Mouse (Mus musculus) left cerebral cortex, postnatal 10 days (tissue): ENCODE measurements around the gene Adamts7. TPM values are rescaled to one million over a fixed set of nuclear protein-coding genes. Genes with fewer than 3 reads are reported as not detected.

ENCODE experiments used
- DNase-seq, 2 experiments: peaks; one replicate each; pipeline ENCODE4 v3.0.0; 2021 to 2022; ENCODE audit warnings: low spot score in 2 of 2, mixed read lengths in 1 of 2; ENCODE audit errors: extremely low spot score in 1 of 2
- intact Hi-C: fragments of 180-260 bp; cut with DNase I; formaldehyde crosslinking; loops from one replicate; pipeline ENCODE4 v1.15.1; 2025
- total RNA-seq, 2 experiments: library from RNA; stranded (reverse); gene quantifications; 2 replicates each; pipeline ENCODE4 v1.2.3; 2021

The Adamts7 gene
- total RNA-seq, 2 experiments from 2014 or later, result 0.94 to 1.1 TPM

DNA sequence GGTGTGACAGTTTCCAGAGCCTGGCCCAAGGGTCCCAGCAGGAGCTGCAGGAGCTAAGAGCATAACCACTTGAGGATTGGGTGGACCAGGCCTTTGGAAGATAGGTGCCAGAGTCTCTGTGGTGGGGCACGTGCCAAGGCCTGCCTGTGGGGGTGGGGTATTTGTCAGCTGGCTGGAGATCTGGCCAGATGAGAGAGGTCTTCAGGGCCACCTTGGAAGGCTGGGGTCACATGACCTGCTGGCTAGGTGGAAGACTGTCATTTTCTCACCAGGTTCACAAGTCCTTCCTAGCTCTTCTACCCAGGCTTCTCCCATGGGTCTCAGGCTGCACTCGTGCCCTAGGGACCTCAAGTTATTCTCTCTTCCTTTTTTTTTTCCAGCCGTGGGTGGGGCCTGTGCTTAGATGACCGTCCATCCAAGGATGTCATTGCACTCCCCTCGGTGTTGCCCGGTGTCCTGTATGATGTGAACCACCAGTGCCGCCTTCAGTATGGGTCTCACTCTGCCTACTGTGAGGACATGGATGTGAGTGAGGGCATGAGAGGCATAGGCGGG is 22.6 kb downstream of the Adamts7 start:
- intact Hi-C loops, result no loop called here
- no peak for DNase-seq

DNA sequence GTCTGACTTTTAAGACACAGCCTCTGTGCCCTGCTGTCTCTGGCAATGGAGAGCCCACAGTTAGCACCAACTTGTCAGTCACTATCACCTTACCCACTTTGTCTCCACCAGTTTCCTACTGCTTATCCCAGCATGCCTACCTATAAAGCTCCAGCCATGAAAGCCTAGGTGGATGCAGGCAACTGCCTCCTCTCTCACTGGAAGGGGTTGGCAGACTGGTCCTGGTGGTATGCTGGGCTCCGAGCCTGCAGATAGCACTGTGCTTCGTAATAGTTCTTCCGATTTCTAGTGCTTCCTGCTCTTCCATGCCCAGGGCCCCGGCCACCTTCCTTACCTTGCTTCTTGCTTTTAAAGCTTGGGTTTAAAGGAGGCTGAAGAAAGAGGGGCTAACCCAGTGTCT is 26.0 kb downstream of the Adamts7 start:
- intact Hi-C loops, result no loop called here
- DNase-seq, result no peak

DNA sequence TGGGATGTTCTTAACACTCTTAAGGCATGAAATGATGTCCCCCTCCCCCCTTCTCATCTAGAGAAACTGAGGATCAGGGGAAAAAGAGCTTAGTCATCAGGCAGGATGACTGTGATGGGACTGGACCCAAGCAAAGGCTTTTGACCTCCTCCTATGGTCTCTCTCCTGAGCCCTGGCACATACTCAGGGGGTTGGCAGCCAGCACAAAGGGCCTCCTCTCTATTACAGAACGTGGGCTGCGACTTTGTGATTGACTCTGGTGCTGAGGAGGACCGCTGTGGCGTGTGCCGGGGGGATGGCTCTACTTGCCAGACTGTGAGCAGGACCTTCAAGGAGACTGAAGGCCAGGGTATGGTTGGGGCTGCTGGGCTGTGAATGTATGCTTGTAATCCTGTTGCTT is 26.5 kb downstream of the Adamts7 start:
- DNase-seq, result no peak
- intact Hi-C loops, result no loop called here

DNA sequence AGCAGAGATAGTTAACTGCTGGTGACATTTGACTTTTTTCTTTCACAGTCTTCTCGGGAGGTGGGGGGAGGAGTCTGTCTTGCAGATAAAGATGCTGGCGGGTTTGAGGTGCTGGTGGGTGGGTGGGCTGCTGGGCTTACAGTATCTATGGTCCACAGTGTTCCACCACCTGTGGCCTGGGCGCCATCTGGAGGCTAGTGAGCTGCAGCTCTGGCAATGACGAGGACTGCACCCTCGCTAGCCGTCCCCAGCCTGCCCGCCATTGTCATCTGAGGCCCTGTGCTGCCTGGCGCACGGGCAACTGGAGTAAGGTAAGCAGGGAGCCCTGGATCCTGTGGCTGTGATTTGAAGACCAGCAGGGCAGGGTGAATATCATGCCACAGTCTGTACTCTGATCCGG is 32.1 kb downstream of the Adamts7 start:
- intact Hi-C loops, result no loop called here
- no peak for DNase-seq

DNA sequence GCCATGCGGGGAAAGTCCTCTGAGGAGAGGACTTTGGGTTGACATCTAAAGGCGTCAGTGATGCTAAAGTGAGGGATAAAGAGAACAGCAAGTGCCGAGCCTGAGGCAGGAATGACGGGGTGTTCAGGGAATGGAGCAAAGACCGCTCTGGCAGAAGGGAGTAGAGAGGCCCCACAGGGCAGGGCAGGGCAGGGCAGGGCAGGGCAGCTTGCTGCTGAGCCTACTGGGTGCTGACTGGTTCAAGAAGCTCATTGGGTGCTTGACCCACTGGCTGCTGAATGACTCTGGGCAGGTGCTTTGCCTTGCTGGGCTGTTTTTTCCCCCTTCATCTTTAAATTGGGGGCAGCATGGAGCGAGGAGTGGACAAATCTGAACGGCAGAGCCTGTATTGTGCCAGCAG is 33.4 kb downstream of the Adamts7 start:
- no peak for DNase-seq
- intact Hi-C loops, result no loop called here

DNA sequence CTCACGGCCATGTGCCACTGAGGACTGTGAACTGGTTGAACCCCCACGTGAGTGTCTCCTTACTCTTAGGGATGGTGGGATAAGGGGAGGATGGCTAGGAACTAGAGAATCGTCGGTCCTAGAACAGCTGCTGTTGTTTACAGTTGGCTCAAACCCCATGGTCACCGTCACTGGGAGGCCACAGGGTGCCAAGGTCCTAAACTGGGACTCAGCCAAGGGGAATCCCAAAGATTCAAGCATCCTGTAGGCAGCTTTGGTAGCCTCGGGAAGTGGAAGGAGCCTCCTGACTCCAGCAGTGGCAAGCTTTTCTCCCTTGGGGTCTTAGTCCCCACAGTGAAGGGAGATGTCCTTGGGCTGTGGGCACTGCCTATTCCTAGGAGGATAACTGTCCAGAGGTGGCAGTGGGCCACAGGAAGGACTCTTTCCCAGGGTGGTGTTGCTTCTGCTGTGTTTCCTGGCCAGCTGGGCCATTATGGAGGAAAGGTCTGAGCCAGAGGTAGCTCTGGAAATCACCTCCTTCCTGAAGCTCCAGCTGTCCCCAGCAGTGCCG is 34.3 kb downstream of the Adamts7 start:
- DNase-seq, result no peak
- intact Hi-C loops, result no loop called here

DNA sequence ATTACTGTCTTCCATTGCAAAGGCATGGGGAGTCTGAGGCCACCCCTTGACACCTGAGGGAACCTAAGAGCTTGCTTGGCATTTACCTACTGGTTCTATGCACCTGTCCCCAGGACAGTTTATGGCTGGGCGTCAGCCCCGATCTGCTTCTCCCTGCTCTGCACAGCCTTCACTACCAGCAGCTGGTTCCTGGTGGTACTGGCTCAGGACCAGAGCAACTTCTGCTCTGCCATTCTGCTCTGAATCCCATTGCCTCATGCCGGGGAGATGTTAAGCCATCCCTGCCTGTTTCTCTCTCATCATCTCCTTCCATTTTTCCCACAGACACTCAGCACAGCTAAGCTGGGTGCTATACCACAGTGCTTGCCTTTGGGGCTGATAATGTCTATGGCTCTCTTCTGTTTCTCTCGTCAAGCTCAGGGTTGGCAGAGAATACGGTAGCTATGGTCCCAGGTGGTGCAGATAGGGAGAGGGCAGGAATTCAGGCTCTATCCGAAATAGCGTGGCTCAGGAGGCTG is 35.1 kb downstream of the Adamts7 start:
- DNase-seq, result no peak
- intact Hi-C loops, result no loop called here

DNA sequence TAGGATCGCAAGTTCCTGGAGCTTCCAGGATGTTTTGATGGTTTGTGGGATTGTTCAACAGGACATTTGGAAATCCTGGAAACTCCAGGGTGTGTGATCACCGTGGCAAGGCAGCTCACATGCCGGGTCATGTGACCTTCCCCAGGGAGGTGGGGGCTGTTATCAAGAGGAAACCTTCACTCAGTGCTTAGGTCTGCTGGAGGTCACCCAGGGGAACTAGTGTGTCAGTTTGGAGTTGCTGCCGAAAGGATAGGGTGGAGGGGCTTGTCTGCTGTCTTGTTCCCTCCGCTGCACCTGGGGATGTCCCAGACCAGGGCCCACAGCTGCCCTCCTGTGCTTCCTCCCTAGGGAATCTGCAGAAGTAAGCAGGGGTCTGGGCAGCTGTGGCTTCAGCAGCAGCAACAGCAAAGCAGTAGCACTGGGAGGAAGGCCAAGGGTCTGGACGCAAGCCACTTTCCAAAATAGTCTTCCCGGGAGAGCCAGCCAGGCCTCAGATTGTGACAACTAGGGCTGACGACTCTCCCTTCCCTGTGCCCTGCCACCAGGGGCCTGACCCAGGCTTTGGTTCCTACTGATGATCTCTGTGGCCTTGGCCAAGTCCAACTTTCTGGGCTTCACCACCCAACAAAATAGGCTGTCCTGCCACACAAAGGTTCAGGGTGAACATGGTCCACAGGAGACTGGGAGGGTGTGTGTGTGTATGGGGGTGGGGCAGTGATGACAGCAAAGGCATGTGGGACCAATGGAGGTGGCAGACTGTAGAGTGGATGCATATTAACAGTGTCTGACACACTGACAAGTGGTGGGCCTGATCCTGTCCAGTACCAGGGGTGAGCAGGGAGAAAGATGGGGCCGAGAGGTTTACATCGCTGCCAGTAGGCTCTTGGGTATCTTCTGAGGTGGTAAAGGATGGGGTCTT is 35.9 kb downstream of the Adamts7 start:
- peak; percentile 29 to 68 for DNase-seq
- intact Hi-C loops, result no loop called here

DNA sequence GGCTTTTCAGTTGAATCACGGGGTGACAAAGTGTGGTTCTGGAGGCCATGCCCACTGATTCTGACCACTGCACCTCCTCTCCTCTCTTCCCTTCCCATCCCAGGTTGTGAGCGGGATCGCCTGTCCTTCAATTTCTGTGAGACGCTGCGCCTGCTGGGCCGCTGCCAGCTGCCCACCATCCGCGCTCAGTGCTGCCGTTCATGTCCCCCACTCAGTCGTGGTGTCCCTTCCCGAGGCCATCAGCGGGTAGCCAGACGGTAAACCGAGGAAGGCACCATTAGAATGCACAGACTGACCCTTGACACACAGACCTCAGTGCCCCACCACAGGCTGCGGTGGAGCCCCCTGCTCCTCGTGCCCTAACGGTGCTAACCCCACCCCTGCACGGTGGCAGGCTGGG is 36.7 kb downstream of the Adamts7 start:
- intact Hi-C loops, result no loop called here
- DNase-seq, result peak in 1 of 2 experiments; percentile 20

DNA sequence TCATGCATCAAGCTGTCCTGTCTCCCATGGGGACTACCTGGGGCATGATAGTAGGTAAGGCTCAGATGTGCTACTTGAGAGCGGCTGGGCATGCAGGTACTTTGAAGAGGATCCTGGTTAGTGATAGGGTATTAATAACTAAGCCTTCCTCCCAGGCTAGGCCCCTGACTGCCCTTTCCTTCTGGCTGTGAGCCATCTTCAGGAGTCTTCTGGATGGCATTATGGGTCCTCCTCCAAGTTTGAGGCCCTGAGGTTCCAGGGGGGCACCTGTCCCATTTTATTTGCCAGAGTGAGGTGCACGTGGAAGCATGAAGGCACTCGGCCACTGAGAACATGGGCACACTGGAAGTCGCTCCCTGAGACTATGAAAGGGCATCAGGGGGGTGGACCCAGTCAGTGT is 37.6 kb downstream of the Adamts7 start:
- intact Hi-C loops, result no loop called here
- DNase-seq, result no peak

DNA sequence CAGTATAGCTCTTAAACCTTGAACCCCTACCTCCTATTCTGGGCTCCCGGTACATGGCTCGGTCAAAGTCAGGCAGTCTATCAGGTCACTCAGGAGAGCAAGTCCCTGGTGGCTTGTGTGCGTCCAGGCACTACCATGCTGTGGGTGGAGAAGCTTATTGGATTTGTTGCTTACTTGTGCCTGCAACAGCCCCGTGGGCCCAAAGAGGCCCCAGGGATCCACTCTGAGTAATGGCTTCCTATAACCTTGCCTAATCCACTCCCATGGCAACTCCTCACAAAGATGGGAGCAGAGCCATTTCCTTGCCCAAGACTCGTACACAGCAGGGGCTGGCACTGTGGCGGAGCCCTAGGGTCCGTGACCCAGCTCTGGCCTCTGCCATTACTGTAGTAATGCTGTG is 38.2 kb downstream of the Adamts7 start:
- no peak for DNase-seq
- intact Hi-C loops, result no loop called here

DNA sequence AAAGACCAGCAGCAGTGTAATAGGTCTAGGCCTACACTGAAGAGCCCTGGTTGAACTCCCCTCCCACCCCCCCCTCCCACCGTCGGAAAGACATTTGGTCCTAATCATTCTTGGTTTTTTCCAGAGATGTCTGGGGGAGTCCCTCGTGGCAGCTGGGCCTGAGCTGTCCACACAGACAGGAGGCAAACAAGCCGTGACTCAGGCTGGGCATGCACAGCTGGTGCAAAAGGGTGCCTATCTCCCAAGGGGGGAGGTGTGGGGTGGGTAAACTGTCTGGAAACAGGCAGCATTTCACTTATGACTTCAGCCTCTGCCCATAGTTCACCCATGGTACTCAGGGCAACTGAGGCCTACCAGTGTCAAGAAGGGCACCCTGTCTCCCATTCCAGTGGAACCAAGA is 38.7 kb downstream of the Adamts7 start:
- intact Hi-C loops, result no loop called here

DNA sequence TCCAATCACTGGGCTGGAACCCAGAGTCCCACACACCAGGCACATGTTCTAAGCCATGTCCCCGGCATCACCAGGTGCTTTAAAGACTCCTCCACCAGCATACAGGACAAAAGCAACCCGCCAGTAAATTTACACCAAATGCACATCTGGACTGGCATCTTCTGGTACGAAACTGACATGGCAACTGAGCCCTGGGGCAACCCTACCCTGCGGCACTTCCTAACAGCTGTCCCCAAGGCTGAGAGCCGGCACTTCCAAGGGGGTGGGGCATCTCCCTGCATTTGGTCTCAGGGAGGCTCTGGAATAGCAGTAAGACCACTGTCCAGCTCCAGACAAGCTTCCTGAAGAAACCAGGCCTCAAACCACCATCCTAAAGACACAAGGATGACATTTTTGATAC is 40.4 kb downstream of the Adamts7 start:
- intact Hi-C loops, result no loop called here
- DNase-seq, result peak in 1 of 2 experiments; percentile 18

More for the DNA sequence above, 38.7 kb downstream of the Adamts7 start:
- no peak for DNase-seq

DNA sequence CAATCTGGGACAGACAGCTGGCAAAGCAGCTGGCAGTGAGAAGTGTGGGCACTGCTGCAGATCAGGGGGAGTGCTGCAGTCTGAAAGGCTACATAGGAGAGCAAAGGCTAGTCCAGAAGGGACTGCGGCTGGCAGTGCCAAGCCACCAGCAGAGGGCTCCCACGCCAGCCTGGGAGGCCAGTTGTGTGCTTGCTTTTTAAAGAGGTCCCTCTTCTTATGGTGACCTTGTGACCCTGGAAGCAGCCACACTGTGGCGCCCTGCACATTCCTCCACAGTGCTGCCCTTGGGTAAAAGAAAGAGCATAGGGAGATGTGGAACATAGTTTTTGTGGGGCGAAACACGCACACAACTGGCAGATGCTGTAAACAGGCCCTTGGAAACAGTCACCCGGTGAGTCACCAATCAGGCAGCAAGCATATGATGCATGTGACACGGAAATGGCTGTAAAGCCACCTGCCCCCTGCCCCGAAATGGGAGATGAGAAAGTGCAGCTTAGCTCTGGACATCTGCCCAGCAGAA is 41.6 kb downstream of the Adamts7 start:
- intact Hi-C loops, result no loop called here
- DNase-seq, result peak in 1 of 2 experiments; percentile 34

DNA sequence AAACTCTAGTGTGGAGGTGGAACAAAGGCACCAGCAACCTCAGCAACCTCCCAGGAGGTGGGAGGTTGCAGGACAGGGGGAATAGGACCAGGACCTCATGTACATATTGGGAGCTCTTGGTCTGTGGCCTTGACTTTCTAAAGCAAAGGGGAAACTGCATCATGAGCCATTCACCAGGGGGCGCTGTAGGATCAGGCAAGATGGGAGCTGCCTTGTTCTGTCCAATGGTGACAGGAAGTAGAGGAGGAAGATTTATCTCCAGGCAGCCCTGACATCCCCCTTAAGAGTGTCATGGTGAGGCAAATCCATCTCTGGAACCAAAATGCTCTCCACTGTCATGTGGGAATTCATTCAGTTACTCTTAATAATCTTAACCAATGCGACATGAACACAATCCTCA is 43.6 kb downstream of the Adamts7 start:
- DNase-seq, result peak; percentile 54 to 88
- intact Hi-C loops, result loop anchor here (5.0 kb wide), 1 partner anchor 241 kb away; no protein-coding TSS in a partner anchor

DNA sequence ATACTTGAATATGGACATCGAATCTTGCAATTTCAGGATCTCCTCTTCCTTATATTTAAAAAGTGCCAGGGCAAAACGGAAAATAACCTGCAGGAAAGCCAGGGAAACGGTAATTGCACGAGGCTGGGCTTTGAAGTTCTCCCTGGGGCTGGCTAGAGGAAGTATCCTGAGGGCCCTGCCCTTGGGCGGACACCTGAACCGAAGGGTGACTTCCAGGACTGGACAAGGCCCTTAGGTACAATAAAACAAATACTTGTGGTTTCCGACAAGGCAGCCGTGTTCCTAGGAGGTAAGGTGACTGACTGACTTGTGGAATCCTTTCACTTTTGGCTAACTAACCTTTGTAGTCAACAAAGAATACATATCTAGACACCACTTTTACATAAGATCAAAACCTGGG is 44.9 kb downstream of the Adamts7 start:
- intact Hi-C loops, result loop anchor here (5.0 kb wide), 1 partner anchor 239 kb away; no protein-coding TSS in a partner anchor
- peak in 1 of 2 experiments; percentile 27 for DNase-seq

DNA sequence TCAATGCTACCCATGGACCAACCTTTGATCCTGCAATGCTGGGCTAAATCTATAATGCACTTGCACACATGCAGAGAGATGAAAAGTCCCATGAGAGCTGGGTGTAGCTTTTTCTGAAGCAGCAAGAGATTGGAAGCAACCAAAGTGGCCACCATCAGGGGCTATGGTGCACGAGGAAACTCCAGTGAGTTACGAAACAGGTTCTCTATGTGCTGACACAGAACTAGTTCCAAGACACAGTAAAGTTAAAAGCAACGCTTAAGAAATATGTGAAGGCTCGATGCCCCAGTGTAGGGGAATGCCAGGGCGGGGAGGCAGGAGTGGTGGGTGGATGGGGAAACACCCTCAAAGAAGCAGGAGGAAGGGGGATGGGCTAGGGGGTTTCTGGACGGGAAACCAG is 45.8 kb downstream of the Adamts7 start:
- intact Hi-C loops, result loop anchor here (5.0 kb wide), 1 partner anchor 239 kb away; no protein-coding TSS in a partner anchor
- peak in 1 of 2 experiments; percentile 9 for DNase-seq

DNA sequence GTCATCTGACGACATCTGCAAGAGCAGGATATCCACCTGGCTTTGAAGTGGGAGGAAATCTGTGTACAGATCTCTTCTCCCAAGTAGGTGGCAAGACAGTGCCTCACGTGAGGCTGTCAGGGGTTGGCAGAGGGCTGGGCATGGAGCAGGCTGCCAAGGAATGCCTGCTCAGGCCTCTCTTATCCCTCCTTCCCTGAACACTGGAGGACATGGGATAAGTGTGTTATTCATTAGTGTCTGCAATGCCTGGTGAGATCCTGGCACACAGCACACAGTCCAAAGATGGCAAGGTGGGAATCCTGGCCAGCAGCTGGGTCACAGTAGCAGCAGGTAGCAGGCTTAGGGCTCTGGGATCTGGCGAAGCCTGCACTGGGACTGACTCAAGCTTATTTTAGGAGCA is 50.3 kb downstream of the Adamts7 start:
- intact Hi-C loops, result no loop called here
- DNase-seq, result peak in 1 of 2 experiments; percentile 8

DNA sequence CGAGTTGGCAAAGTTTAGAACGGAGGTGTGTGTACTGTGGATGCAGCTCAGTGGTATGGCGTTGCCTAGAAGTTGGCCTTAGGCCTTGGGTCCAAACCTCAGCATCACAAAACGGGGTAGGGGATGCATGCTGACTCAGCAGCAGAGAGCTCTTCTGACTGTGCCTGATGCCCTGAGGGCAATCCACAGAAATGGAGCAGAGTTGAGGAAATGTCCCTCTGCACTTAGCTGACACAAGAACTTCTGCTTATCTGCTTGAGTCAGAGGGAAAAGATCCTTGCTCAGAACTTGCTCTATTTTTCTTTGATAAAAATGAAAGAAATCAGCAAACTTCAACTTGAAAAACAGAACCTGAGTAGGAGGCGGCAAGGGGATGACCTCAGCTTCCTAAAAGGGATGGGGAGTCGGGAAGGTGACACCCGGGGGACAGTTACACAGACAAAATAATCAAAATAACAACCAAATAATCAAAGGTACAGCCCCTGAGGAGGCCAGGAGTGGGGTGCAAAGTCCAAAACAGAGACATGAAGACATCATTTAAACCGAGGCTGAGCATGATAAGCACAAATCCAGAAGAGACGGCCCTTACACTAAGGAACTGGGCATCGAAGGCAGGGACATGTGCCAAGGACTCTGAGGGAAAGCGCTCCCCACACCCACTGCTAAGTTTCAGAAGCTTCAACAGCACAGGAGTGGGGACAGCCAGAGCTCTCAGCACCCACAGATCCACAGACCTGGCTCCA is 53.6 kb downstream of the Adamts7 start:
- peak in 1 of 2 experiments; percentile 19 for DNase-seq
- intact Hi-C loops, result no loop called here
